Mouse (Mus musculus) kidney, embryonic 16.5 days (tissue): ENCODE results near the gene Cfap58. TPM values are rescaled to one million over a fixed set of nuclear protein-coding genes. Genes with fewer than 3 reads are reported as not detected.
A peak's percentile ranks its signal among the peaks of the same experiment; 100 is the strongest.

Experiments used
- ATAC-seq: fragments of 200-750 bp; cut with Nextera tagmentation; 2 replicates; pipeline ENCODE4 v1.8.0; 2017; ENCODE audit warnings: moderate TSS enrichment; ENCODE audit not compliant: low FRiP score, low TSS enrichment
- H3K27ac ChIP-seq: fragments of 300-500 bp; sonication (generic); 2 replicates; pipeline ENCODE4 v1.5.1; 2014; ENCODE audit warnings: low read length
- H3K27me3 ChIP-seq: fragments of 300-500 bp; sonication (generic); 2 replicates; pipeline ENCODE4 v1.6.1; 2014; ENCODE audit warnings: low read length, control low read depth, mixed read lengths; ENCODE audit not compliant: insufficient read depth
- H3K36me3 ChIP-seq: fragments of 300-500 bp; sonication (generic); 2 replicates; pipeline ENCODE4 v1.6.1; 2014; ENCODE audit warnings: low read length, control low read depth, mixed read lengths; ENCODE audit not compliant: insufficient read depth
- H3K4me1 ChIP-seq: fragments of 300-500 bp; sonication (generic); 2 replicates; pipeline ENCODE4 v1.6.1; 2014; ENCODE audit warnings: low read length, control low read depth, mixed read lengths; ENCODE audit not compliant: insufficient read depth
- H3K4me2 ChIP-seq: fragments of 300-500 bp; sonication (generic); replicated peaks from 2 replicates; pipeline ENCODE4 v1.6.1; 2014; ENCODE audit warnings: low read depth, low read length
- H3K4me3 ChIP-seq: fragments of 300-500 bp; sonication (generic); 2 replicates; pipeline ENCODE4 v1.5.1; 2014; ENCODE audit warnings: mild to moderate bottlenecking, low read length
- H3K9ac ChIP-seq: fragments of 300-500 bp; sonication (generic); replicated peaks from 2 replicates; pipeline ENCODE4 v1.6.1; 2014; ENCODE audit warnings: low read length
- H3K9me3 ChIP-seq: fragments of 300-500 bp; sonication (generic); 2 replicates; pipeline ENCODE4 v1.6.1; 2016; ENCODE audit warnings: low read length, control low read depth
- WGBS: fragments of 180-500 bp; shearing (Covaris S2); extraction: QIAGEN DNeasy Blood & Tissue Kit; methylation state at CpG from one replicate; pipeline ENCODE4 v1.1.7; 2014; 5-methylcytosine and 5-hydroxymethylcytosine counted together
- polyA plus RNA-seq: library from polyadenylated mRNA; unstranded; fragments of >200 nt; fragmentation: Nextera tagmentation; extraction: Ambion mirVana; gene quantifications from 2 replicates; pipeline ENCODE4 v1.2.1, GENCODE M21; 2015

Gene Cfap58
- polyA plus RNA-seq, 1 experiment from 2014 or later, result 0.06 TPM

GRCm38 (mm10) chr19:47927032-47927431 lies 10.4 kb upstream of the Cfap58 start:
- no peaks in the 10 kb centered on the region for H3K36me3 ChIP-seq
- H3K27me3 ChIP-seq, result no peaks in the 10 kb centered on the region
- H3K4me1 ChIP-seq, result peaks cover 13% of the 10 kb centered on the region; the same call in 1 of the 2 replicates
- no peak overlapping the region for H3K9ac ChIP-seq
- H3K9me3 ChIP-seq, result no peaks in the 10 kb centered on the region
- H3K4me2 ChIP-seq, result no peak overlapping the region
- 94% methylated on average over 2 of the region's 2 CpGs for WGBS
- H3K4me3 ChIP-seq, result no peak overlapping the region
- H3K27ac ChIP-seq, result no peak overlapping the region
- ATAC-seq, result no peak

GRCm38 (mm10) chr19:47929043-47929442 lies 8.4 kb upstream of the Cfap58 start:
- no peaks in the 10 kb centered on the region for H3K36me3 ChIP-seq
- H3K9me3 ChIP-seq, result no peaks in the 10 kb centered on the region
- no peak overlapping the region for H3K4me3 ChIP-seq
- peaks cover 13% of the 10 kb centered on the region; the same call in 1 of the 2 replicates for H3K4me1 ChIP-seq
- no peaks in the 10 kb centered on the region for H3K27me3 ChIP-seq
- ATAC-seq, result no peak
- H3K9ac ChIP-seq, result no peak overlapping the region
- 55% methylated on average over 4 of the region's 4 CpGs for WGBS
- no peak overlapping the region for H3K4me2 ChIP-seq
- no peak overlapping the region for H3K27ac ChIP-seq

GRCm38 (mm10) chr19:47931982-47932638 lies 5.4 kb upstream of the Cfap58 start:
- no peaks in the 10 kb centered on the region for H3K9me3 ChIP-seq
- no peak overlapping the region for H3K4me3 ChIP-seq
- 44% methylated on average over 7 of the region's 7 CpGs for WGBS
- H3K4me2 ChIP-seq, result no peak overlapping the region
- peak; percentile 73; the same call in 1 of the 2 replicates for ATAC-seq
- no peaks in the 10 kb centered on the region for H3K27me3 ChIP-seq
- peaks cover 13% of the 10 kb centered on the region; the same call in 1 of the 2 replicates for H3K4me1 ChIP-seq
- no peaks in the 10 kb centered on the region for H3K36me3 ChIP-seq
- no peak overlapping the region for H3K9ac ChIP-seq
- H3K27ac ChIP-seq, result no peak overlapping the region

GRCm38 (mm10) chr19:47934146-47934545 lies 3.3 kb upstream of the Cfap58 start:
- WGBS, result 93% methylated on average over 8 of the region's 8 CpGs
- ATAC-seq, result no peak

GRCm38 (mm10) chr19:47934636-47935238 lies 2.7 kb upstream of the Cfap58 start:
- H3K27ac ChIP-seq, result no peak overlapping the region
- ATAC-seq, result no peak
- no peak overlapping the region for H3K4me3 ChIP-seq
- 69% methylated on average over 16 of the region's 16 CpGs for WGBS
- H3K4me1 ChIP-seq, result 0 out of 2 replicates have a peak, but pooled peaks cover 5% of the 10 kb centered on the region
- H3K9ac ChIP-seq, result no peak overlapping the region
- peaks cover 11% of the 10 kb centered on the region for H3K27me3 ChIP-seq
- H3K36me3 ChIP-seq, result no peaks in the 10 kb centered on the region
- no peak overlapping the region for H3K4me2 ChIP-seq
- no peaks in the 10 kb centered on the region for H3K9me3 ChIP-seq

More at GRCm38 (mm10) chr19:47934146-47934545, 3.3 kb upstream of the Cfap58 start:
- H3K27ac ChIP-seq, result no peak overlapping the region
- H3K36me3 ChIP-seq, result no peaks in the 10 kb centered on the region
- H3K4me3 ChIP-seq, result no peak overlapping the region
- no peaks in the 10 kb centered on the region for H3K9me3 ChIP-seq
- H3K4me2 ChIP-seq, result no peak overlapping the region
- no peak overlapping the region for H3K9ac ChIP-seq
- peaks cover 11% of the 10 kb centered on the region; the same call in 1 of the 2 replicates for H3K4me1 ChIP-seq
- H3K27me3 ChIP-seq, result peaks cover 9% of the 10 kb centered on the region; the same call in 1 of the 2 replicates

GRCm38 (mm10) chr19:47935530-47935929 lies 1.9 kb upstream of the Cfap58 start:
- WGBS, result 81% methylated on average over 6 of the region's 6 CpGs
- no peaks in the 10 kb centered on the region for H3K4me1 ChIP-seq
- H3K27ac ChIP-seq, result no peak overlapping the region
- H3K4me2 ChIP-seq, result no peak overlapping the region
- no peaks in the 10 kb centered on the region for H3K36me3 ChIP-seq
- no peaks in the 10 kb centered on the region for H3K9me3 ChIP-seq
- no peak for ATAC-seq
- H3K27me3 ChIP-seq, result peaks cover 15% of the 10 kb centered on the region
- no peak overlapping the region for H3K4me3 ChIP-seq
- H3K9ac ChIP-seq, result no peak overlapping the region

- ATAC-seq, result no peak
- Histone ChIP-seq H3K36me3 (no peaks in the 10 kb centered on the region), H3K27me3 (peaks cover 15% of the 10 kb centered on the region), H3K4me2 (no peak overlapping the region), H3K27ac (no peak overlapping the region), H3K4me3 (no peak overlapping the region), H3K9ac (no peak overlapping the region), H3K9me3 (no peaks in the 10 kb centered on the region), H3K4me1 (no peaks in the 10 kb centered on the region)
- WGBS, result 93% methylated on average over 11 of the region's 11 CpGs
These were observed 985 bp upstream of the Cfap58 start for GRCm38 (mm10) chr19:47936490-47936889.

GRCm38 (mm10) chr19:47936938-47937337 lies 537 bp upstream of the Cfap58 start:
- no peaks in the 10 kb centered on the region for H3K36me3 ChIP-seq
- no peak overlapping the region for H3K9ac ChIP-seq
- H3K4me3 ChIP-seq, result peak overlapping the region; percentile 41
- no peak overlapping the region for H3K27ac ChIP-seq
- peaks cover 15% of the 10 kb centered on the region for H3K27me3 ChIP-seq
- 64% methylated on average over 9 of the region's 9 CpGs for WGBS
- H3K4me2 ChIP-seq, result peak overlapping the region; percentile 67
- no peak for ATAC-seq
- H3K9me3 ChIP-seq, result no peaks in the 10 kb centered on the region
- no peaks in the 10 kb centered on the region for H3K4me1 ChIP-seq

GRCm38 (mm10) chr19:47939361-47939760 lies 1.9 kb downstream of the Cfap58 start:
- no peaks in the 10 kb centered on the region for H3K4me1 ChIP-seq
- H3K4me2 ChIP-seq, result no peak overlapping the region
- H3K9ac ChIP-seq, result no peak overlapping the region
- no peaks in the 10 kb centered on the region for H3K36me3 ChIP-seq
- no peak overlapping the region for H3K27ac ChIP-seq
- WGBS, result 84% methylated on average over 6 of the region's 6 CpGs
- ATAC-seq, result no peak
- H3K4me3 ChIP-seq, result no peak overlapping the region
- H3K9me3 ChIP-seq, result no peaks in the 10 kb centered on the region
- H3K27me3 ChIP-seq, result peaks cover 15% of the 10 kb centered on the region
